Mouse (Mus musculus): Measurements from ENCODE around the gene Cacna2d3. TPM values are rescaled to one million over a fixed set of nuclear protein-coding genes. Genes with fewer than 3 reads are reported as not detected.

Cacna2d3 gene
- polyA plus RNA-seq, 1 experiment from 2014 or later = 0.45 TPM

GRCm38 (mm10) chr14:29029896-29030420, 691.7 kb downstream of the Cacna2d3 start:
- ATAC-seq (ENCODE audit: insufficient read depth) (no peak), DNase-seq (no peak)
- Histone ChIP-seq H3K4me3 (ENCODE audit: low read depth, low read length) (no peak overlapping the region), H3K4me2 (no peak overlapping the region), H3K9me3 (ENCODE audit: low read depth, low read length) (no peaks in the 10 kb centered on the region), H3K36me3 (ENCODE audit: insufficient read depth) (no peaks in the 10 kb centered on the region), H3K9ac (no peak overlapping the region), H3K27ac (ENCODE audit: low read depth) (no peak overlapping the region), H3K27me3 (ENCODE audit: insufficient read depth, low read length) (no peaks in the 10 kb centered on the region), H3K4me1 (ENCODE audit: insufficient read depth) (no peaks in the 10 kb centered on the region)
- no peak for TF ChIP-seq CTCF (IDR thresholded peaks at IDR 0.05; ENCODE audit: low read depth)
- 48% methylated on average over 11 of the region's 11 CpGs for WGBS

- no peaks in the 10 kb centered on the region for H3K27me3 ChIP-seq (ENCODE audit: insufficient read depth, low read length)
- no peaks in the 10 kb centered on the region for H3K9me3 ChIP-seq (ENCODE audit: low read depth, low read length)
- no peak overlapping the region for H3K4me2 ChIP-seq
- H3K4me1 ChIP-seq (ENCODE audit: insufficient read depth) = no peaks in the 10 kb centered on the region
- H3K9ac ChIP-seq = no peak overlapping the region
- no peaks in the 10 kb centered on the region for H3K36me3 ChIP-seq (ENCODE audit: insufficient read depth)
- no peak for DNase-seq
- no peak overlapping the region for H3K27ac ChIP-seq (ENCODE audit: low read depth)
- no peak overlapping the region for H3K4me3 ChIP-seq (ENCODE audit: low read depth, low read length)
- no peak for ATAC-seq (ENCODE audit: insufficient read depth)
- 87% methylated on average over 2 of the region's 2 CpGs for WGBS
- TF ChIP-seq CTCF (IDR thresholded peaks at IDR 0.05; ENCODE audit: low read depth) = no peak
Observed at GRCm38 (mm10) chr14:29029107-29029469, 692.6 kb downstream of the Cacna2d3 start.

GRCm38 (mm10) chr14:29028391-29029106, 693.1 kb downstream of the Cacna2d3 start:
- WGBS = 76% methylated on average over 6 of the region's 6 CpGs
- Histone ChIP-seq H3K9me3 (ENCODE audit: low read depth, low read length) (no peaks in the 10 kb centered on the region), H3K36me3 (ENCODE audit: insufficient read depth) (no peaks in the 10 kb centered on the region), H3K4me1 (ENCODE audit: insufficient read depth) (no peaks in the 10 kb centered on the region), H3K4me3 (ENCODE audit: low read depth, low read length) (no peak overlapping the region), H3K27me3 (ENCODE audit: insufficient read depth, low read length) (no peaks in the 10 kb centered on the region), H3K9ac (no peak overlapping the region), H3K4me2 (no peak overlapping the region), H3K27ac (ENCODE audit: low read depth) (no peak overlapping the region)
- TF ChIP-seq CTCF (IDR thresholded peaks at IDR 0.05; ENCODE audit: low read depth) = no peak
- DNase-seq = no peak
- no peak for ATAC-seq (ENCODE audit: insufficient read depth)

GRCm38 (mm10) chr14:29027276-29027675, 694.4 kb downstream of the Cacna2d3 start:
- DNase-seq = no peak
- no peaks in the 10 kb centered on the region for H3K36me3 ChIP-seq (ENCODE audit: insufficient read depth)
- ATAC-seq (ENCODE audit: insufficient read depth) = no peak
- TF ChIP-seq CTCF (IDR thresholded peaks at IDR 0.05; ENCODE audit: low read depth) = no peak
- H3K4me3 ChIP-seq (ENCODE audit: low read depth, low read length) = no peak overlapping the region
- no peaks in the 10 kb centered on the region for H3K9me3 ChIP-seq (ENCODE audit: low read depth, low read length)
- 85% methylated on average over 5 of the region's 5 CpGs for WGBS
- H3K27ac ChIP-seq (ENCODE audit: low read depth) = no peak overlapping the region
- H3K4me2 ChIP-seq = no peak overlapping the region
- no peaks in the 10 kb centered on the region for H3K27me3 ChIP-seq (ENCODE audit: insufficient read depth, low read length)
- no peaks in the 10 kb centered on the region for H3K4me1 ChIP-seq (ENCODE audit: insufficient read depth)
- no peak overlapping the region for H3K9ac ChIP-seq

- WGBS = 77% methylated on average over 6 of the region's 6 CpGs
- no peak overlapping the region for H3K4me3 ChIP-seq (ENCODE audit: low read depth, low read length)
- H3K9me3 ChIP-seq (ENCODE audit: low read depth, low read length) = no peaks in the 10 kb centered on the region
- no peak for TF ChIP-seq CTCF (IDR thresholded peaks at IDR 0.05; ENCODE audit: low read depth)
- H3K27ac ChIP-seq (ENCODE audit: low read depth) = no peak overlapping the region
- ATAC-seq (ENCODE audit: insufficient read depth) (no peak), DNase-seq (no peak)
- H3K36me3 ChIP-seq (ENCODE audit: insufficient read depth) = no peaks in the 10 kb centered on the region
- no peak overlapping the region for H3K9ac ChIP-seq
- H3K4me2 ChIP-seq = no peak overlapping the region
- H3K27me3 ChIP-seq (ENCODE audit: insufficient read depth, low read length) = no peaks in the 10 kb centered on the region
- H3K4me1 ChIP-seq (ENCODE audit: insufficient read depth) = no peaks in the 10 kb centered on the region
Observed at GRCm38 (mm10) chr14:29025335-29025734, 696.3 kb downstream of the Cacna2d3 start.

- Histone ChIP-seq H3K9ac (no peak overlapping the region), H3K36me3 (ENCODE audit: insufficient read depth) (no peaks in the 10 kb centered on the region), H3K4me2 (no peak overlapping the region), H3K27ac (ENCODE audit: low read depth) (no peak overlapping the region), H3K9me3 (ENCODE audit: low read depth, low read length) (no peaks in the 10 kb centered on the region), H3K27me3 (ENCODE audit: insufficient read depth, low read length) (no peaks in the 10 kb centered on the region), H3K4me1 (ENCODE audit: insufficient read depth) (no peaks in the 10 kb centered on the region), H3K4me3 (ENCODE audit: low read depth, low read length) (no peak overlapping the region)
- ATAC-seq (ENCODE audit: insufficient read depth) = no peak
- DNase-seq = no peak
- WGBS = 93% methylated on average over 4 of the region's 4 CpGs
- no peak for TF ChIP-seq CTCF (IDR thresholded peaks at IDR 0.05; ENCODE audit: low read depth)
Observed at GRCm38 (mm10) chr14:29023246-29023645, 698.4 kb downstream of the Cacna2d3 start.

- no peak overlapping the region for H3K4me3 ChIP-seq (ENCODE audit: low read depth, low read length)
- no peak for TF ChIP-seq CTCF (IDR thresholded peaks at IDR 0.05; ENCODE audit: low read depth)
- no peaks in the 10 kb centered on the region for H3K9me3 ChIP-seq (ENCODE audit: low read depth, low read length)
- no peak for DNase-seq
- no peak overlapping the region for H3K9ac ChIP-seq
- H3K27me3 ChIP-seq (ENCODE audit: insufficient read depth, low read length) = no peaks in the 10 kb centered on the region
- WGBS = 71% methylated on average over 4 of the region's 4 CpGs
- no peaks in the 10 kb centered on the region for H3K36me3 ChIP-seq (ENCODE audit: insufficient read depth)
- no peak for ATAC-seq (ENCODE audit: insufficient read depth)
- H3K4me2 ChIP-seq = no peak overlapping the region
- no peaks in the 10 kb centered on the region for H3K4me1 ChIP-seq (ENCODE audit: insufficient read depth)
- H3K27ac ChIP-seq (ENCODE audit: low read depth) = no peak overlapping the region
Observed at GRCm38 (mm10) chr14:29021295-29021694, 700.4 kb downstream of the Cacna2d3 start.
